Mouse (Mus musculus): Measurements from ENCODE around the gene Pdf. TPM values are rescaled to one million over a fixed set of nuclear protein-coding genes. Genes with fewer than 3 reads are reported as not detected.
A peak's percentile ranks its signal among the peaks of the same experiment; 100 is the strongest.
"Not testable (repeated sequence)": the region's sequence is repeated elsewhere in the genome, so short reads cannot be mapped to it uniquely, and the experiment has no call there.

Gene Pdf
- total RNA-seq, 2 experiments from 2014 or later, result 42.5 to 45.4 TPM

DNA sequence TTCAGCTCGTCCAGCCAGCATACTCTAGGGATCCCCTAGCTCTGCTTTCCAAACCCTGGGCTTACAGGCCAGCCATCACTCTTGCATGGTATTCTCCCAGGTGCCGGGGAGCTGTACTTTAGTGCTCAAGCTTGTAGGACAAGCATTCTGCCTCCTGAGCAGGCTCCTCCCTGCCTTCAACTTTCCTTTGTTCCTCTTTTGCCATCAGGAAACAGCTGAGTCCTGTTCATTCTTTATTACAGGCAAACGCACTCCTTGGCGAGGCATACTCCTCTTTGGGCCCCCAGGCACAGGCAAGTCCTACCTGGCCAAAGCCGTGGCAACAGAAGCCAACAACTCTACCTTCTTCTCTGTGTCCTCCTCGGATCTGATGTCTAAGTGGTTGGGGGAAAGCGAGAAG lies 7.8 kb downstream of the Pdf start:
- DNase-seq (ENCODE audit: low spot score), result no peak

DNA sequence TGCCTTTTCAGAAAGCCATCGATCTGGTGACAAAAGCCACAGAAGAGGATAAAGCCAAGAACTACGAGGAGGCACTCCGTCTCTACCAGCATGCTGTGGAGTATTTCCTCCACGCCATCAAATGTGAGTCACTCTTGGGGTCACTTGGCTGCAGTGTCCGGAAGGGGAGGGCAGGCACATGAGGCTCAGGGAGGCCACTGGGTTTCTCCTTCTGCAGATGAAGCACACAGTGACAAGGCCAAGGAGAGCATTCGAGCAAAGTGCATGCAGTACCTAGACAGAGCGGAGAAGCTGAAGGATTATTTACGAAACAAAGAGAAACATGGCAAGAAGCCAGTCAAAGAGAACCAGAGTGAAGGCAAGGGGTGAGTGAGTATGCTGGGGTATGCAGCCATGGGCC lies 11.8 kb downstream of the Pdf start:
- no peak for DNase-seq (ENCODE audit: low spot score)

DNA sequence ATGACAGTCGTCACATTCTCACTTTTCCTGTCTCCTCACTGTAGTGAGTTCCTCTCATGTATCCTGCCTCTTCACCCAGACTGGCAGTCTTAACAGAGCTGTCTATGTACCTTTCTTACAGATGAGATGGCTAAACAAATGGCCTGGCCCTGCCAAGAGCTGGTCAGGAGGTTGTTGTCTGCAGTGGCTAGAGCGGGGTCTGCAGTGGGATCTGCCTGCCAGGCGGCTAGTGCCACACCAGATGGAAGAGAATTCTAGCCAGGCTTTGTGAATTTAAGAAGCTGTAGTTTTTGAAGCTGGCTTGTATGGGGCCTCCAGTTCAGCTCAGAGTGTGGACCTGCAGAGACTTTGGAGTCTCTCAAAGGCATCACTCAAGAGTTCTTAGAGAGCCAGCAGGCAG lies 12.8 kb downstream of the Pdf start:
- DNase-seq (ENCODE audit: low spot score), result no peak

DNA sequence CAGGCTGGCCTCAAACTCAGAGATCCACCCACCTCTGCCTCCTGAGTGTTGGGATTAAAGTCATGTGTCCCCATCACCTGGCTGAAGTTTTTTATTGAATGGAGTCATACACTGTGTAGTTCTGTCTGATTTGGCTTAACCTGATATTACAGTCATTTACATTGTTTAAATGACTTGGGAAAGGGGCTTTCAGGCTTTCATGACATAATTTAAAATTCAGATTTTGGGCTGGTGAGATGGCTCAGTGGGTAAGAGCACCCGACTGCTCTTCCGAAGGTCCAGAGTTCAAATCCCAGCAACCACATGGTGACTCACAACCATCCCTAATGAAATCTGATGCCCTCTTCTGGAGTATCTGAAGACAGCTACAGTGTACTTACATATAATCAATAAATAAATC lies 14.8 kb downstream of the Pdf start:
- DNase-seq (ENCODE audit: low spot score), result not testable (repeated sequence)

DNA sequence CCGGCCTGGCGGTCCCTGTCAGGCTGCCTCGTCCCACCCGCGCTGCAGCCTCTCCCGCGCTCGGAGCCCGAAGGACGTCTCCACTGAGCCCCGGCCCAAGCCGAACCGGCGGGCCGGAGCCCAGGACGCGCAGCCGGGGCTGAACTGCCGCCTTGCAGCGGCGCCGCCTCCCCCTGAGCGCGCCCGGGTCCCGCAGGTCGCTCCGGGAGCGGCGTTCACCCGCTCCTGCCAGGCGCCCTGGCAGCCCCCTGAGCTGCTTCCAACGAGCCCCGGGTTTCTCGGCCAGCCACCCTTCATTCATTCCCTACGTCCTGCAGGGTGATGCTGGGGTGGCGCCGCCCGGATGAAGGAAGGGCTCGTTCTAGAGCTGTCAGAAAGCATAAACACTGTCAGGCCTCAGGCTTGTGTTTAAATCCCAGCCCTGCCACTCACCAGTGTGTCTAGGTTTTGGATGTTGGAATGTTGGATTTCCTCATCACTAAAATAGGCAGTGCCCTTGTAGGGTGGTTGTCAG lies 16.8 kb downstream of the Pdf start:
- no peak for DNase-seq (ENCODE audit: low spot score)

DNA sequence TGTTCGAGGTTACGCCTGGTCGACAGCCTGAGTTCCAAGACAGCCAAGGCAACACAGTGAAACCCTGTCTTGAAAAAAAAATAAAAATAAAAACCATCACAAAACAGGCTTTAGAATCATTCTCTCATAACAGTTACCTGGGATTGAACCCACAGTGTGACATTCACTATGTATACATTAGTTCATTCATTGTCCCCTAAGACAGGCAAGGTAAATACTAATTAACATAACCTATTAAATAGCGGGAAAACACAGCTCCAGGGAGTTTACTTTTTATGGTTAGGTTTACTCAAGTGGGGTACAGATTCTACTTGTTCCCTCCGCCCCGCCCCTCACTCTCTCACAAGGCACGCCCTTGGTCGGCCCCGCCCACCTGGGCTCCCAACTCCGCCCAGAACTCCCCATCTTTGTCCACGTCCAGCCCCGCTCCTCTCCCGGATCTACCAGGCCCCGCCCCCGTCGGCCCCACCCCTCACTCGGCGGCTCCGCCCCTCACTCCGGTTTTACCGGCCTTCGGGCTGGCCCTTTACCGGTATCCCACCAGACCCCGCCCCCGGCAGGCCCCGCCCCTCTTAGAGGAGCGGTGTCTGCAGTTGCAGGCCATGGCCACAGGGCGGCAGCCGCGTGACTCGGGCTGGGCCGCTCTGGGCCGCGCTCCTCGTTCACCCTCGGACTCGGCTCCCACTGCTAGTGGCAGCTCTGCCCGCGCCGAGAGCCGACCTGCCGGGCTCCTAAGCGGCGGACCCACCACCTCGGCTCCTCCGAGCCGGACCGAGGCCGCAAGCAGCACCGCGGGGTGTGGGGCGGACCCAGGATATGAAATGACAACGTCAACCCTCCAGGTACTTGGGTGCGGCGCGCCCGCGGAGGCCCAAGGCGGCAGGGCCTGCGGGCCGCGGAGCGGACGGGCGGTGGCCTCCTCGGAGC lies 17.5 kb downstream of the Pdf start, which contains the start of gene Vps4a:
TSS of gene Vps4a (plus strand) at position 573 of the 927 bp plus-strand sequence.
- peak; percentile 98 for DNase-seq (ENCODE audit: low spot score)

DNA sequence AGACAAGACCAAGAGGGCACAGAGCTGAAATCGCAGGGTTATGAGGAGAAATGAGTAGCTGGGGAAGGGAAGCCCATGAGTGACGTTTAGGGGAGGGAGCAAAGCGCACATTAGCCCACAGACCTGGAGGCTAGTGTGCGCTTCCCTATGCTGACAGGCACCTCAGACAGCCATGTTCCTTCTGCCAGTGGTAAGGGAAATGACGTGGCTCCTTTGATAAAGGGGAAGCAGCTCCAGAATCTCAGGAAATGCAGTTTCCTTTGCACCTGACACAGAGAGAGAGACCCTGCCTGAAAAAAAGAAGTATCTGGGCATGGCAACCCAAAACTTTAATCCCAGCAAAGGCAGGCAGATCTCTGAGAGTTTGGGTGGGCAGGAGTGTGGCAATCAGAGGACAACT lies 18.4 kb downstream of the Pdf start:
- DNase-seq (ENCODE audit: low spot score), result no peak

DNA sequence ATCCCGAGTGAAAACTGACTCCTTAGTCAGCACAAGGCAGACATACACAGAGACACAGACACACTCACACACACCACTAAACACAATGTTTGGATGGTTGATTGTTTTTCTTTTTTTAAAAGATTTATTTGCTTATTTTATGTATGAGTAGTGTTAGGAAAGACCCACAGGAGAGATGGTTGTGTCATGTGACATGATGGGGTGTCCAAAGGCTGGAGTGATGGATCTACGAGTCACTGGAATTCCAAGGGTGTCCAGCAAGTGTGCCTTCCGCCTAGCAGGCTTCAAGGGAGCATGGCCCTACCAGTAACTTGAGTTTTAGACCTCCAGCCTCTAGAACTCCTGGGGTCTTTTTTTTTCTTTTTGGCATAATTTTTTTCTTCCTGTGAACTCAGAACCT lies 19.1 kb downstream of the Pdf start:
- no peak for DNase-seq (ENCODE audit: low spot score)

DNA sequence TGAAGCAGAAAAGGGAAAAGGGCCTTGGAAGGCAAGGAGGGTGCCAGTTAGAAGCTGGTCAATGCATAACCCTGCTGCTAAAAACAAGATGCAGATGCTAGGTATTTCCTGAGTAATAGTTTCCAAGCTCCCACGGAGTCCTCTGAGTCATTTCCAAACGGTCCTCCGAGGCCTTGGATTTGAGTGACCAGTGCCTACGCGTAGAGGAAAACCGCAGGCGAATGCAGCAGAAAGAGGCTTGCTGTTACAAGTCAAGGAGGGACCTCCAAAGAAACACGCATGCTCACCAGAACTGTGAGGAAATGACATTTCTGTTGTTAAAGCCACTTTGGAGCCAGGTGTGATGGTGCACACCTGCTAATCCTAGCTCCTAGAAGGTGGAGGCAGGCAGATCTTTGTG lies 24.9 kb downstream of the Pdf start:
- no peak for DNase-seq (ENCODE audit: low spot score)

DNA sequence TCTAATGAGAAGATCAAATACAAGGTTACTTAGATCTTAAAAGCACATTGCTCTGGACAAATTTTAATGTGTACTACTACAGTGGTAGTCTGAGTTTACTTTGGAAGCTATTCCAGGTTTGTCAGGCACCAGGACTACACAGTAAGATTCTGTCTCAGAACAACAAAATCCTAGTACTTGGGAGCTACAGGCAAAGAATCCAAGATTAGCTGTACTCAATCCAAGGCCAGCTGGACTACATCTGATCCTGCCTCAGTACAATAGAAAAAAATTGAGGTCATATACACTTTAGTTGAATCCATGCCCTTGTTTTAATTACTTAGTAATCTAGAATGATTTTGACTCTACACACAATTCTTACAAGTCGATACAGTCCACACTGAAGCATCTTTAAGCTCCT lies 33.5 kb downstream of the Pdf start:
- DNase-seq (ENCODE audit: low spot score), result no peak

DNA sequence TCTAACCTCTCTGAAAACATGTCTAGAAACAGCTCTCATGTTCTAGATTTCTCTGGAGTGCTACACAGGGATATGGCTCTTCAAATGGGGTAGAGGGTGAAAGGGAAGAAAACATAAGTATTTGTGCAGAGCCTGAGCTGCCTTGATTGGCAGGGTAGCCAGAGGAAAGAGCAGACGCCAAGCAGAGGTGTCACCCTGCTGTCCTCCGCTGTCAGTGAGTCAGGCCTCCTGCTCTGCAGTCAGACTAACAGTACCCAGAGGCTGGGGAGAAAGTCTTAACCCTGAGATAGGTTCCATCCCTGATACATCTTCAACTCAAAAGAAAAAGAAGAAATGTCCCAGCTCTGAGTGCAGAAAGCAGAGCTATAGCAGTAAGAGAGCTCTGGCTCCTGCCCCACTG lies 35.7 kb downstream of the Pdf start:
- no peak for DNase-seq (ENCODE audit: low spot score)

DNA sequence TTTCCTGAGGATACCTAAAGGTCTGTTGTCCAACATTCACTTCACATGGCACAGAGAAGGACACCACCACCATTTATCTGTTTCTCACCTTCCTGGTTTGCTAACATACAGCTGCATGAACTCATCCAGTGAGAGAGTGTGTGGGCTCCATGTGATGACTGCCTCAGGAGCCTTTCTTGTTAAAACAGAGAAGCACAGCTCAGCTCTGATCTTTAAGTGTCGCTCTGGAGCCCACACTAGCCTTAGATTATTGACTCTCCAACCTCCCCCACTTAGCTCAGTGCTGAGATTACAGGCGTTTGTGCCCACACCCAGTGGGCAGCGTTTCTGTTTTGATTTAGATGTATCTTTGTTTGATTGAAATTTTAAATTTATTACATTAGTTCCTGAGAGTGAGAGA lies 40.6 kb downstream of the Pdf start:
- no peak for DNase-seq (ENCODE audit: low spot score)

DNA sequence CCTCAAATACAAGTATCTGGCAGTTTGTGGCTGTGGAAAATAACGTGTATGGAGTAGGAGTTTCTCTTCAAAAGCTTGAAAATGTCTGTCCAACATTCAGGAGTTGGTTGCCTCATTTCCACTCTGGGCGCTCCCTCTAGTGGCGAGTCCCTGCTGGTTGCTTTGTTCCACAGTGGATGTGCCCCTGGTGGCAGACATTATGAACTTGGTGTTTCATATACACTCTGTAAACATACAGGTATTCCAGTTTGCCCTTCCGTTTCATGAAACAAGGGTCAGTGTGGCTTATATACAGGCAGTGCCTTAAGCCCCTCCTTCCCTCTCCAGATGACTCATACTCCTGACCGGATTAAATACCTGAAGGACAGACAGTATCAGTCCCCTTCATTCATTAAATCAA lies 45.9 kb downstream of the Pdf start:
- DNase-seq (ENCODE audit: low spot score), result peak; percentile 91

DNA sequence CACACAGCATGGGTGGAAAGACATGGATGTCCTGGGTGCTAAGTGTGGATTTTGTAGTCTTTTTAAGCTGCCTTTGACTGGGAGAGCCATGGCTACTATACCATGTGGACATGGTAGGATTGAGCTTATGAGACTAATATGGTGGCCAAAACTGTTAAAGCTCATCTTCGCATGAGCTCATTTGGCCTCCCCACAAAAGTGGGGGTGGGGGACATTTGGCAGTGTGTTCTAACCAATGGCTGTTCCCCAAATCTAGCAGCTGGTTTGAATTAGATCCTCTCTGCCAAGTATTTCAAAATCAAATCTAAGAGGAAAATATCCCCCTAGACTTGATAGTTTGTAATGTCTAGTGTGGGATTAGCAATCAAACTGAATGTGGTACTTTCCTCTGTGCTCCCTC lies 49.3 kb downstream of the Pdf start:
- peak; percentile 78 for DNase-seq (ENCODE audit: low spot score)

DNA sequence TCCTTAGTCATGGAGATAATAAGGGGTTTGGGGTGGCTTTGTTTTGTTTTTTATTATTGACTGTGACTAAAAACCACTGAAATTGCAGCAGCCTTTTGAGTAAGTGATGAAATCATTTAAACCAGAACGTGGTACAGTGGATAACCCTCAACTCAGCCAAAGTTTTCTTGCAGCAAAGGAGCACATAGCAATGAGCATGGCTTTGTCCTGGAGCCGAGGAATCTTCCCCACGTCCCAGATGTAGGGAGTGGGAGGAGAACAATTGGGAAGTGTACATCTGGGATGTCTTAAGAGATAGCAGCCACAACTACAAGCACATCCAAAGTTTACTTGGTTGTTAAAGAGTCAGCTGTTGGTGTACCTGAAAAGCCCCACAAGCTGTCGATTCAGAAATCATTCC lies 51.0 kb downstream of the Pdf start:
- DNase-seq (ENCODE audit: low spot score), result no peak

DNA sequence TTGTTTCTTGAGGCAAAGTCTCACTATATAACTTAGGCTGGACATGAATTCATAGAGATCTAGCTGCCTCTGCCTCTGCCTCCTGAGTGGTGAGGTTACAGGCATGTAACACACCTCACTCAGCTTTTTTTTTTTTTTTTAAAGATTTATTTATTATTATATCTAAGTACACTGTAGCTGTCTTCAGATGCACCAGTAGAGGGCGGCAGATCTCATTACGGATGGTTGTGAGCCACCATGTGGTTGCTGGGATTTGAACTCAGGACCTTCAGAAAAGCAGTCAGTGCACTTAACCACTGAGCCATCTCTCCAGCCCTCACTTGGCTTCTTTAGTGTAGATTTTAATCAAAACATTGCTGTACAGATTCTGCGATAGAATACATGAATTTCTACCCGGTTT lies 52.1 kb downstream of the Pdf start:
- DNase-seq (ENCODE audit: low spot score), result not testable (repeated sequence)

Small RNA genes within 50 kb of the gene (microRNA-seq; reads per million reads assigned to microRNA genes)
- 7.2 reads per million, percentile 18 among the genes with 10 or more reads in this experiment for gene Mir7075

Other genes starting within 250 kb of the Pdf start
- under 1 TPM; 0.37 to 0.57 TPM for gene Has3, start 178.4 kb downstream of the Pdf start, total RNA-seq (2021)
- gene Utp4, start 155.0 kb downstream of the Pdf start, total RNA-seq (2021), result 10 to 100 TPM; 20.7 to 21.8 TPM
- 1 to 10 TPM; 4.1 to 4.2 TPM for gene Sntb2, start 112.9 kb downstream of the Pdf start, total RNA-seq (2021)
- gene Vps4a, start 17.4 kb downstream of the Pdf start, total RNA-seq (2021), result 10 to 100 TPM; 62.2 to 71.0 TPM
- 10 to 100 TPM; 18.0 to 18.2 TPM for gene Cog8, start 8.1 kb upstream of the Pdf start, total RNA-seq (2021)
- gene Nip7, start 8.3 kb upstream of the Pdf start, total RNA-seq (2021), result 10 to 100 TPM; 16.5 to 18.0 TPM
- not detected for gene Tmed6, start 17.0 kb upstream of the Pdf start, total RNA-seq (2021)
- gene Terf2, start 47.9 kb upstream of the Pdf start, total RNA-seq (2021), result 10 to 100 TPM; 11.5 to 13.9 TPM
- gene Cyb5b, start 102.0 kb upstream of the Pdf start, total RNA-seq (2021), result 10 to 100 TPM; 33.2 to 38.3 TPM
- 10 to 100 TPM; 16.4 to 23.6 TPM for gene Nfat5, start 244.9 kb upstream of the Pdf start, total RNA-seq (2021)